Mouse (Mus musculus): ENCODE measurements around the gene 4930442H23Rik.
"Not testable (repeated sequence)": the region's sequence is repeated elsewhere in the genome, so short reads cannot be mapped to it uniquely, and the experiment has no call there.

DNA sequence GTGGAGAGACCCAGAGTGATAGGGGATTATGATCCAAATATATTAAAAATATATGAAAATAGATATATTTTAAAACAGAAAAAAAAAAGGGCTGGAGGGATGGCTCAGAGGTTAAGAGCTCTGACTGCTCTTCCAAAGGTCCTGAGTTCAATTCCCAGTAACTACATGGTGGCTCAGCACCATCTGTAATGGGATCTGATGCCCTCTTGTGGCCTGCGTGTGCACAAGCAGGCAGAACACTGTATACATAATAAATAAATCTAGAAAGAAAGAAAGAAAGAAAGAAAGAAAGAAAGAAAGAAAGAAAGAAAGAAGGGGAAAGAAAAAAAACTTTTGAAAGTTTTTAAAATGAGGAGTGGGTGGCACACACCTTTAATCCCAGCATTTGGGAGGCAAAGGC lies 33.6 kb upstream of the 4930442H23Rik start:
- peak; percentile 24; the same call in 1 of the 2 replicates for TF ChIP-seq CTCF (IDR thresholded peaks at IDR 0.05; ENCODE audit: extremely low read depth, insufficient read length, insufficient replicate concordance, low read depth, low read length)
- TF ChIP-seq POLR2A (IDR thresholded peaks at IDR 0.05; ENCODE audit: low read depth, low read length) = not testable (repeated sequence)
